Mouse (Mus musculus) stomach, postnatal 0 days (tissue): ENCODE measurements around the gene Nqo2. TPM values are rescaled to one million over a fixed set of nuclear protein-coding genes. Genes with fewer than 3 reads are reported as not detected.

Experiments
- ATAC-seq: fragments of 200-750 bp; cut with Nextera tagmentation; 2 replicates; pipeline ENCODE4 v1.8.0; 2017; ENCODE audit not compliant: low FRiP score, low TSS enrichment
- DNase-seq: peaks from one replicate; pipeline ENCODE4 v3.0.0-alpha.2; 2016; ENCODE audit warnings: low spot score
- H3K27ac ChIP-seq: fragments of 300-500 bp; sonication (generic); replicated peaks from 2 replicates; pipeline ENCODE4 v1.5.1; 2014; ENCODE audit warnings: mild to moderate bottlenecking, control low read depth
- H3K27me3 ChIP-seq: fragments of 300-500 bp; sonication (generic); 2 replicates; pipeline ENCODE4 v1.6.1; 2014; ENCODE audit warnings: low read length; ENCODE audit not compliant: control insufficient read depth, insufficient read depth
- H3K36me3 ChIP-seq: fragments of 300-500 bp; sonication (generic); 2 replicates; pipeline ENCODE4 v1.6.1; 2014; ENCODE audit warnings: low read length, mixed read lengths; ENCODE audit not compliant: control insufficient read depth, insufficient read depth
- H3K4me1 ChIP-seq: fragments of 300-500 bp; sonication (generic); replicated peaks from 2 replicates; pipeline ENCODE4 v1.6.1; 2014; ENCODE audit warnings: antibody characterized with exemption; ENCODE audit not compliant: control insufficient read depth, insufficient read depth
- H3K4me2 ChIP-seq: fragments of 300-500 bp; sonication (generic); replicated peaks from 2 replicates; pipeline ENCODE4 v1.6.1; 2014; ENCODE audit warnings: low read depth, mild to moderate bottlenecking, control low read depth, moderate library complexity
- H3K4me3 ChIP-seq: fragments of 300-500 bp; sonication (generic); 2 replicates; pipeline ENCODE4 v1.5.1; 2014; ENCODE audit warnings: low read depth, low read length, control low read depth
- H3K9ac ChIP-seq: fragments of 300-500 bp; sonication (generic); 2 replicates; pipeline ENCODE4 v1.6.1; 2014; ENCODE audit warnings: mild to moderate bottlenecking, low read length, control low read depth, mixed read lengths
- H3K9me3 ChIP-seq: fragments of 300-500 bp; sonication (generic); 2 replicates; pipeline ENCODE4 v1.6.1; 2016; ENCODE audit warnings: low read length; ENCODE audit not compliant: control insufficient read depth
- CTCF ChIP-seq: IDR thresholded peaks from 2 replicates; pipeline ENCODE4 v1.5.1; 2016; ENCODE audit warnings: antibody characterized with exemption, low read depth, mild to moderate bottlenecking, moderate library complexity
- EP300 ChIP-seq: optimal IDR thresholded peaks from 2 replicates; pipeline ENCODE3; 2016; ENCODE audit warnings: antibody characterized with exemption
- WGBS: fragments of 180-500 bp; shearing (Covaris S2); extraction: QIAGEN DNeasy Blood & Tissue Kit; methylation state at CpG from one replicate; pipeline ENCODE4 v1.1.7; 2014; 5-methylcytosine and 5-hydroxymethylcytosine counted together
- polyA plus RNA-seq: library from polyadenylated mRNA; unstranded; fragments of >200 nt; fragmentation: Nextera tagmentation; extraction: Ambion mirVana; gene quantifications from 2 replicates; pipeline ENCODE4 v1.2.1, GENCODE M21; 2015

The Nqo2 gene
- polyA plus RNA-seq, 1 experiment from 2014 or later = 13.9 TPM

DNA sequence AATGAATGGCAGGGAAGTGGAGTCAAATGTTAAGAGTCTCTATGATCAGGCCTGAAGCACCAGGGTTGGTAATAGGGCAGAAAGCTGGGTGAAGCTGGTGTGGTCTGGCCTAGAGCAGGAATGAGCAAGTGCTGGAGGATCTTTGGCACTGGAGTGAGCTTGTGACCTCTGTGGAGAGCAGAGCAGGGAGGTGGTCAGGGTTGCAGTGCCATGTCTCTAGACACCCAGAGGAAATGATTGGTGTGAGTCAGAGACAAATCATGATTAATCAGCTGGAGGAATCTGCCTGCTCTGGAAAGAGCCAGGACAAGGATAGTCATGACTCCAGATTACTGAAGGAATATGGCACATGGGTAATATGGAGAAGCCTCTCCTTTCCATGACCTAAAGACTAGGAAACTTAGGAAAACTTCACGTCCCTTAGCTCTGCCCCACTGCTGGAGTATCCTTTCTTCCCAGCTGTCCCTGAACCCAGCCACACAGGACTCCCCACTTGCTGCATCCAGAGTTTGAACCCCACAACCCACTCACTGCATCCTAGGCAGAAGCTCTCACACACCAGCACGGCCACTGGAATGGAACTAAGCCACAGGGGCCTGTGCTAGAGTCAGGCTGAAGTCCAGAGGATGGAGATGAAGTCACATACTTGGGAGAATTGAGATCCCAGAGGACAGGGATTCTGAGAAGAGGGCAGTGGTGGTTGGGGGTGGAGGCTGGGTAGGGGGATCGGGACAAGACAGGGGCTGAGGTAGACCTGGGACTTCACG lies 13.0 kb upstream of the Nqo2 start:
- Histone ChIP-seq H3K27ac (no peak overlapping the region), H3K9me3 (no peaks in the 10 kb centered on the region), H3K36me3 (no peaks in the 10 kb centered on the region), H3K9ac (no peak overlapping the region), H3K4me3 (no peak overlapping the region), H3K27me3 (no peaks in the 10 kb centered on the region), H3K4me2 (no peak overlapping the region), H3K4me1 (no peaks in the 10 kb centered on the region)
- TF ChIP-seq CTCF (no peak), EP300 (no peak)
- ATAC-seq = 0 out of 2 replicates have a peak, but pooled peaks have one; percentile 32
- no peak for DNase-seq
- 80% methylated on average over 4 of the region's 4 CpGs for WGBS

DNA sequence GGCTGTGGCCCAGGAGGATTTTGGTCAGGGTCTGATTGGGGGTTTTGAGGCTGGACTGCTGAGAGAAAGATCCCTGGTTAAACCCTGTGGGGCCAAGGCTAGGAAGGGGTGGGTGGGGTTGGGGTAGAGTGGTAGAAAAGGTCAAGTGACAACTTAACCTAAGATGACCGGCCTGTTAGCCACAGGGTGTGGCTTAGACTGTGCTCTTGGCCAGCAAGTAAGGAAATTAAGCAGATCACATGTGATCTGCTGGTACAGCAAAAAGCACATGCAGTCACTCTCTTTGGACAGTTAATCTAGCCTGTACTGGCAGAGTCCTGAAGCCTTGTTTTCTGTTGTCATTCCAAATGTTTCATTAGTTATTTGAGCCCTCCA lies 12.4 kb upstream of the Nqo2 start:
- no peak overlapping the region for H3K4me3 ChIP-seq
- WGBS = 38% methylated on average over 1 of the region's 1 CpGs
- no peak overlapping the region for H3K27ac ChIP-seq
- H3K4me2 ChIP-seq = no peak overlapping the region
- H3K4me1 ChIP-seq = no peaks in the 10 kb centered on the region
- no peak overlapping the region for H3K9ac ChIP-seq
- no peaks in the 10 kb centered on the region for H3K27me3 ChIP-seq
- no peak for ATAC-seq
- DNase-seq = no peak
- no peak for TF ChIP-seq EP300
- no peak for TF ChIP-seq CTCF
- H3K9me3 ChIP-seq = no peaks in the 10 kb centered on the region
- no peaks in the 10 kb centered on the region for H3K36me3 ChIP-seq

DNA sequence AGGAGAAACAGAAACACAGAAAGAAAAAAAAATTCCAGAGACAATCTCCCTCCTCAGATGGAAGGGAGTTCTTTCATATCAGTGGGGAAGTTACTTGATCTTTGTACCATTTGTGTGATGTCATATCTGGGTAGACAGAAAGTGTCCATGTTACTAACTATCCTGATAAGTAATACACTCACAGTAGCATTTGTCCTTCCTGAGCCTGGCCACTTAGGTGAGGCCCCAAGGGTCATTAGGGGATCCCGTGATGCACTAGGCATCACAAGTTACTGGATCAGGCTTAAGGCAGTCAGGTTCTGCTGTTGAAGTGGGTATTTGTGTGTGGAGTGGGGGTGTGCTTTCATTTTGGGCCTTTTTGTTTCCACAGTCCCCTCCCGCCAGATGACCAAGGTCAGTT lies 11.5 kb upstream of the Nqo2 start:
- Histone ChIP-seq H3K9ac (no peak overlapping the region), H3K27ac (no peak overlapping the region), H3K27me3 (no peaks in the 10 kb centered on the region), H3K4me3 (no peak overlapping the region), H3K4me2 (no peak overlapping the region), H3K4me1 (no peaks in the 10 kb centered on the region), H3K36me3 (no peaks in the 10 kb centered on the region), H3K9me3 (no peaks in the 10 kb centered on the region)
- DNase-seq (no peak), ATAC-seq (no peak)
- TF ChIP-seq EP300 = no peak
- TF ChIP-seq CTCF = no peak
- WGBS = 69% methylated on average over 2 of the region's 2 CpGs

DNA sequence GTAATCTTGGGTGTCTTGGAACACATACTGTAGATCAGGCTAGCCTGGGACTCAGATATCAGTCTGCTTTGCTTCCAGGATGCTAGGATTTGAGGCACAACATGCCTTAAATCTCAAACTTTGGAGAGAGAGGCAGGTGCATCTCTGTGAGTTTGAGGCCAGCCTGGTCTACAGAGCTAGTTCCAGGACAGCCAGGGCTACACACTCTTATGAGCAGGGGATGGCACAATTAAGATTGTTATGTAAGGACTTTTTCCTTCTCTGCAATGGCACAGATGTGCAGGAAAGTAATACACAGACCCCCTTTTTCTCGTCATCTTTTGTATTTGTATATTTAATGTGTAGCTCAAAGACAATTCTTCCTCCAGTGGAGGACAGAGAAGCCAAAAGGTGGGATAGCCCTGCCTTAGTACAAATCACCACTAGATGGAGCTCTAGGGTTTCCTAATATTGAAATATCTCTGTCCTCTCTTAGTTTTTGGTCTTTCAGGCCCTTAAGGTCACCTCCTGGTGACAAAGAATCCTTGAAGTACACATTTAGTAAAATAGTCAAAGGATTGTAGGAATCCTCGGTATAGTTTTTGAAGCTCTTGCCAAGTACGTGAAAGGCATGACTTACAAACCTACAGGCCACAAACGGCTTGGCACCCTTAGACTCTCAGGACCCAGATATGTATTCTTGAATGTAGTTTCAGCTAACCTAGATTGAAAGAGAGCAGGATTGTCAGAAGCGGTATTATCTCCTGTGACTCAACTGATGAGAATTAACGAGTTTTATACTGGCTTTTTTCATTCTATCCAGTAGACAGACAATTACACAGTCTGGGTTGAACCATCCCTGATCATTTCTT lies 7.7 kb upstream of the Nqo2 start:
- no peaks in the 10 kb centered on the region for H3K9me3 ChIP-seq
- 36% methylated on average over 6 of the region's 6 CpGs for WGBS
- H3K36me3 ChIP-seq = no peaks in the 10 kb centered on the region
- TF ChIP-seq EP300 (no peak), CTCF (peak; percentile 86)
- 0 out of 2 replicates have a peak, but pooled peaks have one; percentile 67 for ATAC-seq
- no peak overlapping the region for H3K27ac ChIP-seq
- no peak for DNase-seq
- H3K4me3 ChIP-seq = no peak overlapping the region
- H3K4me2 ChIP-seq = no peak overlapping the region
- no peaks in the 10 kb centered on the region for H3K4me1 ChIP-seq
- H3K27me3 ChIP-seq = no peaks in the 10 kb centered on the region
- H3K9ac ChIP-seq = no peak overlapping the region

DNA sequence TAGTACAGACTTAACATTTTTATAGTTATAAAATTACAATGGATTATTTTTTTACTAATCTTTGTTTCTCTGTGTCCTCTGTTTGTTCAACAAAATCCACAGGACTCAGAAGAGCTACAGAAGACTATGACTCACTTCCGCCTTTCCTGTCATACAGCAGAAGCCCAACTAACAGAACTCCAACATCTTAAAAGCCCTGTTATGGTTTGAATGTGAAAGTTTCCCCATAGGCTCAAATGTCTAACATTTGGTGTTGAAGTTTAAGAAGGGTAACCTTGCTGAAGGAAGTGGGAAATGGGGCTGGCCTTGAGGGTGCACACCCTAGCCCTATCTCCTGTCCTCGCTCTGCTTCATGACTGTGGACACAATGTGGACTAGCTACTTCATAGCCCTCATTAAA lies 4.7 kb upstream of the Nqo2 start:
- Histone ChIP-seq H3K9me3 (no peaks in the 10 kb centered on the region), H3K4me3 (no peak overlapping the region), H3K27me3 (no peaks in the 10 kb centered on the region), H3K36me3 (no peaks in the 10 kb centered on the region), H3K9ac (no peak overlapping the region), H3K4me1 (no peaks in the 10 kb centered on the region), H3K4me2 (no peak overlapping the region), H3K27ac (no peak overlapping the region)
- TF ChIP-seq EP300 (no peak), CTCF (no peak)
- ATAC-seq (no peak), DNase-seq (no peak)
- WGBS = 78% methylated on average over 2 of the region's 2 CpGs
